Mouse (Mus musculus): ENCODE measurements around the gene Ing1. TPM values are rescaled to one million over a fixed set of nuclear protein-coding genes. Genes with fewer than 3 reads are reported as not detected.

The Ing1 gene
- polyA plus RNA-seq (2012; rRNA removed) = 45.5 and 52.9 TPM in 2 replicates

- Histone ChIP-seq H3K4me1 (ENCODE audit: control insufficient read depth, insufficient read depth, low read length) (no peaks in the 10 kb centered on the region; the same call in 1 of the 2 replicates), H3K4me3 (ENCODE audit: insufficient read depth, low read length) (peak within 1 kb of the TSS; percentile 73), H3K27ac (ENCODE audit: insufficient read depth, low read length) (peak within 1 kb of the TSS; percentile 97)
- TF ChIP-seq POLR2A (IDR thresholded peaks at IDR 0.05; ENCODE audit: extremely low read depth, insufficient read depth, low read length) = peak; percentile 92
- no peak for TF ChIP-seq CTCF (IDR thresholded peaks at IDR 0.05; ENCODE audit: extremely low read depth, insufficient read depth, low read length)
Measured at GRCm38 (mm10) chr8:11554799-11555719, at the start of gene Ing1. TSS of gene Ing1 (plus strand) at chr8:11555571.

- TF ChIP-seq CTCF (IDR thresholded peaks at IDR 0.05; ENCODE audit: extremely low read depth, insufficient read depth, low read length) (no peak), POLR2A (IDR thresholded peaks at IDR 0.05; ENCODE audit: extremely low read depth, insufficient read depth, low read length) (no peak)
- no peaks in the 10 kb centered on the region; the same call in 1 of the 2 replicates for H3K4me1 ChIP-seq (ENCODE audit: control insufficient read depth, insufficient read depth, low read length)
- H3K27ac ChIP-seq (ENCODE audit: insufficient read depth, low read length) = no peak overlapping the region
- no peak overlapping the region for H3K4me3 ChIP-seq (ENCODE audit: insufficient read depth, low read length)
Measured at GRCm38 (mm10) chr8:11506074-11506473, 49.3 kb upstream of the Ing1 start.

GRCm38 (mm10) chr8:11506802-11507201 lies 48.6 kb upstream of the Ing1 start:
- TF ChIP-seq POLR2A (IDR thresholded peaks at IDR 0.05; ENCODE audit: extremely low read depth, insufficient read depth, low read length) (no peak), CTCF (IDR thresholded peaks at IDR 0.05; ENCODE audit: extremely low read depth, insufficient read depth, low read length) (peak; percentile 51)
- H3K27ac ChIP-seq (ENCODE audit: insufficient read depth, low read length) = no peak overlapping the region
- no peak overlapping the region for H3K4me3 ChIP-seq (ENCODE audit: insufficient read depth, low read length)
- no peaks in the 10 kb centered on the region; the same call in 1 of the 2 replicates for H3K4me1 ChIP-seq (ENCODE audit: control insufficient read depth, insufficient read depth, low read length)

- TF ChIP-seq POLR2A (IDR thresholded peaks at IDR 0.05; ENCODE audit: extremely low read depth, insufficient read depth, low read length) (no peak), CTCF (IDR thresholded peaks at IDR 0.05; ENCODE audit: extremely low read depth, insufficient read depth, low read length) (no peak)
- Histone ChIP-seq H3K27ac (ENCODE audit: insufficient read depth, low read length) (no peak overlapping the region), H3K4me3 (ENCODE audit: insufficient read depth, low read length) (no peak overlapping the region), H3K4me1 (ENCODE audit: control insufficient read depth, insufficient read depth, low read length) (no peaks in the 10 kb centered on the region; the same call in 1 of the 2 replicates)
Measured at GRCm38 (mm10) chr8:11508880-11509279, 46.5 kb upstream of the Ing1 start.

GRCm38 (mm10) chr8:11510971-11511370 lies 44.4 kb upstream of the Ing1 start:
- H3K4me3 ChIP-seq (ENCODE audit: insufficient read depth, low read length) = no peak overlapping the region
- no peak overlapping the region for H3K27ac ChIP-seq (ENCODE audit: insufficient read depth, low read length)
- no peak for TF ChIP-seq CTCF (IDR thresholded peaks at IDR 0.05; ENCODE audit: extremely low read depth, insufficient read depth, low read length)
- no peak for TF ChIP-seq POLR2A (IDR thresholded peaks at IDR 0.05; ENCODE audit: extremely low read depth, insufficient read depth, low read length)

GRCm38 (mm10) chr8:11512711-11513110 lies 42.7 kb upstream of the Ing1 start:
- TF ChIP-seq POLR2A (IDR thresholded peaks at IDR 0.05; ENCODE audit: extremely low read depth, insufficient read depth, low read length) = no peak
- H3K4me1 ChIP-seq (ENCODE audit: control insufficient read depth, insufficient read depth, low read length) = no peaks in the 10 kb centered on the region; the same call in 1 of the 2 replicates
- no peak overlapping the region for H3K27ac ChIP-seq (ENCODE audit: insufficient read depth, low read length)
- H3K4me3 ChIP-seq (ENCODE audit: insufficient read depth, low read length) = no peak overlapping the region

More at GRCm38 (mm10) chr8:11510971-11511370, 44.4 kb upstream of the Ing1 start:
- no peaks in the 10 kb centered on the region; the same call in 1 of the 2 replicates for H3K4me1 ChIP-seq (ENCODE audit: control insufficient read depth, insufficient read depth, low read length)

- TF ChIP-seq POLR2A (IDR thresholded peaks at IDR 0.05; ENCODE audit: extremely low read depth, insufficient read depth, low read length) = no peak
- TF ChIP-seq CTCF (IDR thresholded peaks at IDR 0.05; ENCODE audit: extremely low read depth, insufficient read depth, low read length) = no peak
- Histone ChIP-seq H3K4me1 (ENCODE audit: control insufficient read depth, insufficient read depth, low read length) (no peaks in the 10 kb centered on the region), H3K27ac (ENCODE audit: insufficient read depth, low read length) (no peak overlapping the region), H3K4me3 (ENCODE audit: insufficient read depth, low read length) (no peak overlapping the region)
Measured at GRCm38 (mm10) chr8:11513247-11513646, 42.1 kb upstream of the Ing1 start.

GRCm38 (mm10) chr8:11516292-11516691 lies 39.1 kb upstream of the Ing1 start:
- H3K27ac ChIP-seq (ENCODE audit: insufficient read depth, low read length) = no peak overlapping the region
- TF ChIP-seq CTCF (IDR thresholded peaks at IDR 0.05; ENCODE audit: extremely low read depth, insufficient read depth, low read length) (no peak), POLR2A (IDR thresholded peaks at IDR 0.05; ENCODE audit: extremely low read depth, insufficient read depth, low read length) (no peak)
- H3K4me1 ChIP-seq (ENCODE audit: control insufficient read depth, insufficient read depth, low read length) = no peaks in the 10 kb centered on the region
- no peak overlapping the region for H3K4me3 ChIP-seq (ENCODE audit: insufficient read depth, low read length)

GRCm38 (mm10) chr8:11517366-11518055 lies 37.9 kb upstream of the Ing1 start:
- no peaks in the 10 kb centered on the region for H3K4me1 ChIP-seq (ENCODE audit: control insufficient read depth, insufficient read depth, low read length)
- no peak overlapping the region for H3K4me3 ChIP-seq (ENCODE audit: insufficient read depth, low read length)
- no peak for TF ChIP-seq POLR2A (IDR thresholded peaks at IDR 0.05; ENCODE audit: extremely low read depth, insufficient read depth, low read length)

More at GRCm38 (mm10) chr8:11517366-11518055, 37.9 kb upstream of the Ing1 start:
- H3K27ac ChIP-seq (ENCODE audit: insufficient read depth, low read length) = no peak overlapping the region
